9 mouse cellular contexts compared by ENCODE assay signal in the genomic region with DNA sequence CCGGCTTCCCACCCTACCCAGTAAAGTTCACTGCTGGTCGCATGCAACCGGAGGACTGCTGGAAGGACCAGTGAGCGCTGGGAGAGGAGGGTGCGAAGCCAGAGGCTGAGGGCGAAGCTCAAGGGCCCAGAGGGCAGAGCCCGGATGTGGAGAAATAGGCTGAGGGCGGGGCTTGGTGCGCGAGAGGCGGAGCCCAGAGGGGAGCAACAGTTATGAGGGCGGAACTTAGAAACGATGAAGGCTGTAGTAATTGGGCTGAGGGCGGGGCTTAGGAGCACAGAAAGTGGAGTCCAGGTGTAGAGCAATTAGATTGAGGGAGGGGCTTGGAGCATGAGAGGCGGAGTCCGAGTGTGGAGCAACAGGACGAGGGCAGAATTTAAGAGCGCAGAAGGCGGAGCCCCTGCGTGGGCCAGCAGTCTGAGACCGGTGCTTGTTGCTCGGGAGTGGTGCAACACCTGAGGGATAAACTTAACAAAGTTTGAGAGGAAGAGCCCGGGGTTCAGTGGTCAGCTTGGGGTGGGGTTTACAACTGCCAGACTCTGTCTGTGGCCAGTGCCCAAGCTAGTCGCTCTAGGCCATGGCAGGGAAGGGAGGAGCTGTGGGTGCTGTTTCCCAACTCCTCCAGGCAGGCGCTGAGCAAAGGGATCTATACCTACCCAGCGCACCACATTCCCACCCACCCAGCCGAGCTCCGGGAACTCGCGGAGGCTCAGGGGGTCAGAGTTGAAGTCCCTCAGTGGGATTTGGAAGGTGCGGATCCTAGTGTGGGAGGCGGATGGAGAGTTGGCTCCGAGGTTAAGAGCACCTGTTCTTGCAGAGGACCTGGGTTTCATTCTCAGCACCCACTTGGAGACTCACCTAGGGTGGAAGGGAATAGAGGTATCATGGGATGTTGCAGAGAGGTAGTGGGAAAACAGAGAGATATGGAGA.
DNase-seq lines count a peak whose midpoint lies in the region; ATAC-seq lines count a peak whose summit lies in the region.
"Had no signal": no experiment of that assay in that cellular context is flagged by ENCODE, and none has a peak within 500 bp of the region (broad histone marks: within the 10 kb centered on the region; RNA-seq: fewer than 3 reads in every experiment).

No protein-coding gene starts in this region.

- H3K27ac ChIP-seq in hindbrain, embryonic 14.5 days, result no peak overlapping the region
- no peak overlapping the region for H3K27ac ChIP-seq in limb, embryonic 15.5 days
- no peak overlapping the region for H3K27ac ChIP-seq in midbrain, embryonic 14.5 days (replicated peaks; ENCODE audit: low read depth, low read length)
- H3K27ac ChIP-seq in stomach, embryonic 16.5 days (ENCODE audit: low read length), result no peak overlapping the region

- peaks cover 32% of the 10 kb centered on the region for H3K9me3 ChIP-seq in hindbrain, embryonic 14.5 days (ENCODE audit: control insufficient read depth, low read length)
- peaks cover 6% of the 10 kb centered on the region; the same call in 1 of the 2 replicates for H3K9me3 ChIP-seq in limb, embryonic 15.5 days
- peaks cover 24% of the 10 kb centered on the region for H3K9me3 ChIP-seq in midbrain, embryonic 14.5 days (ENCODE audit: control insufficient read depth, low read length)
- H3K9me3 ChIP-seq in stomach, embryonic 16.5 days (replicated peaks; ENCODE audit: control insufficient read depth, low read length), result peaks cover 5% of the 10 kb centered on the region

- DNase-seq in layer of hippocampus, adult 11-12 months (ENCODE audit: low spot score), result peak; percentile 7
- DNase-seq in layer of hippocampus, adult 18-20 months (ENCODE audit: low spot score in 2 of 2), result no peak
- peak; percentile 49 for DNase-seq in cerebellum, adult 9-11 months
- peak; percentile 50 for DNase-seq in gastrocnemius, adult 18-20 months (ENCODE audit: low spot score)
- DNase-seq in hindbrain, embryonic 14.5 days (ENCODE audit: low spot score), result no peak
- peak; percentile 12 for DNase-seq in midbrain, embryonic 14.5 days

- H3K9ac ChIP-seq in hindbrain, embryonic 14.5 days, result no peak overlapping the region
- H3K9ac ChIP-seq in limb, embryonic 15.5 days, result no peak overlapping the region
- H3K9ac ChIP-seq in midbrain, embryonic 14.5 days (replicated peaks; ENCODE audit: low read length), result no peak overlapping the region
- H3K9ac ChIP-seq in stomach, embryonic 16.5 days (ENCODE audit: low read length), result no peak overlapping the region

- no peaks in the 10 kb centered on the region for H3K4me1 ChIP-seq in hindbrain, embryonic 14.5 days (replicated peaks; ENCODE audit: control insufficient read depth, insufficient read depth, low read length)
- no peaks in the 10 kb centered on the region for H3K4me1 ChIP-seq in limb, embryonic 15.5 days
- H3K4me1 ChIP-seq in midbrain, embryonic 14.5 days (ENCODE audit: control insufficient read depth, insufficient read depth, low read length), result no peaks in the 10 kb centered on the region
- no peaks in the 10 kb centered on the region for H3K4me1 ChIP-seq in stomach, embryonic 16.5 days (ENCODE audit: control insufficient read depth, insufficient read depth, low read length)

- peak overlapping the region; percentile 23 for H3K4me3 ChIP-seq in hindbrain, embryonic 14.5 days (replicated peaks; ENCODE audit: low read length)
- peak overlapping the region; percentile 14 for H3K4me3 ChIP-seq in limb, embryonic 15.5 days
- peak overlapping the region; percentile 12; the same call in 1 of the 2 replicates for H3K4me3 ChIP-seq in midbrain, embryonic 14.5 days (replicated peaks; ENCODE audit: low read depth, low read length)
- peak overlapping the region; percentile 11 for H3K4me3 ChIP-seq in stomach, embryonic 16.5 days (replicated peaks; ENCODE audit: low read length)

- peak overlapping the region; percentile 40 for H3K4me2 ChIP-seq in hindbrain, embryonic 14.5 days (replicated peaks)
- peak overlapping the region; percentile 30 for H3K4me2 ChIP-seq in limb, embryonic 15.5 days
- peak overlapping the region; percentile 22 for H3K4me2 ChIP-seq in midbrain, embryonic 14.5 days (ENCODE audit: low read length)
- peak overlapping the region; percentile 41 for H3K4me2 ChIP-seq in stomach, embryonic 16.5 days (ENCODE audit: low read depth, low read length)

- H3K27me3 ChIP-seq in hindbrain, embryonic 14.5 days (ENCODE audit: control insufficient read depth, insufficient read depth, low read length), result no peaks in the 10 kb centered on the region
- no peaks in the 10 kb centered on the region for H3K27me3 ChIP-seq in limb, embryonic 15.5 days
- no peaks in the 10 kb centered on the region for H3K27me3 ChIP-seq in midbrain, embryonic 14.5 days (ENCODE audit: control insufficient read depth, insufficient read depth, low read length)
- H3K27me3 ChIP-seq in stomach, embryonic 16.5 days (ENCODE audit: control insufficient read depth, insufficient read depth, low read length), result no peaks in the 10 kb centered on the region

- no peaks in the 10 kb centered on the region for H3K36me3 ChIP-seq in hindbrain, embryonic 14.5 days (replicated peaks; ENCODE audit: control insufficient read depth, insufficient read depth)
- H3K36me3 ChIP-seq in limb, embryonic 15.5 days, result no peaks in the 10 kb centered on the region
- H3K36me3 ChIP-seq in midbrain, embryonic 14.5 days (ENCODE audit: control insufficient read depth, insufficient read depth, low read length), result no peaks in the 10 kb centered on the region
- H3K36me3 ChIP-seq in stomach, embryonic 16.5 days (ENCODE audit: control insufficient read depth, insufficient read depth, low read length), result no peaks in the 10 kb centered on the region
- H3K36me3 ChIP-seq: G1E had no signal

- WGBS in hindbrain, embryonic 14.5 days, result 51% methylated on average over 33 of the region's 33 CpGs
- 39% methylated on average over 33 of the region's 33 CpGs for WGBS in limb, embryonic 15.5 days
- 49% methylated on average over 33 of the region's 33 CpGs for WGBS in midbrain, embryonic 14.5 days
- 38% methylated on average over 33 of the region's 33 CpGs for WGBS in stomach, embryonic 16.5 days

- peak; percentile 81 for ATAC-seq in hindbrain, embryonic 14.5 days (ENCODE audit: low FRiP score)
- ATAC-seq in limb, embryonic 15.5 days (ENCODE audit: insufficient number of reproducible peaks, low FRiP score, low TSS enrichment, low read depth), result peak; percentile 81
- peak; percentile 81 for ATAC-seq in midbrain, embryonic 14.5 days (ENCODE audit: low FRiP score, low TSS enrichment)
- peak; percentile 88 for ATAC-seq in stomach, embryonic 16.5 days (ENCODE audit: insufficient read depth, low FRiP score)

Comparison
In these comparisons a context has a peak if more than half of its experiments do, and no peak if none do; other contexts are left out.
1. DNase-seq: peak in layer of hippocampus, adult 11-12 months (single experiment), cerebellum, adult 9-11 months (single experiment), gastrocnemius, adult 18-20 months (single experiment) and midbrain, embryonic 14.5 days (single experiment); none in layer of hippocampus, adult 18-20 months (0 of 2) and hindbrain, embryonic 14.5 days (single experiment).
2. Peak in every context shown above with its lines, with median percentiles within 50 percentile points of each other: ATAC-seq, H3K4me2 ChIP-seq and H3K4me3 ChIP-seq.